Mouse (Mus musculus): ENCODE data around the gene Slu7. TPM values are rescaled to one million over a fixed set of nuclear protein-coding genes. Genes with fewer than 3 reads are reported as not detected.

Gene Slu7
- 5.0 and 6.2 TPM in 2 replicates for polyA plus RNA-seq (2012; rRNA removed)

GRCm38 (mm10) chr11:43433254-43434023 lies at the start of gene Slu7:
Slu7 (plus strand) TSS chr11:43433744.
- Histone ChIP-seq H3K27me3 (ENCODE audit: control insufficient read depth, insufficient read depth, low read length) (no peaks in the 10 kb centered on the region), H3K27ac (ENCODE audit: control insufficient read depth, insufficient read depth, low read depth, low read length) (peak within 1 kb of the TSS; percentile 87), H3K4me3 (ENCODE audit: control insufficient read depth, low read depth, low read length) (peak within 1 kb of the TSS; percentile 99), H3K36me3 (ENCODE audit: control insufficient read depth, insufficient read depth, low read length) (no peaks in the 10 kb centered on the region; the same call in none of the 2 replicates), H3K4me1 (ENCODE audit: control insufficient read depth, insufficient read depth, low read length) (peaks cover 2% of the 10 kb centered on the region; the same call in 1 of the 2 replicates)
- TF ChIP-seq CTCF (IDR thresholded peaks at IDR 0.05; ENCODE audit: control insufficient read depth, insufficient read depth, insufficient replicate concordance, low read depth, low read length) (no peak), POLR2A (IDR thresholded peaks at IDR 0.05; ENCODE audit: control insufficient read depth, low read depth, low read length) (0 out of 2 replicates have a peak, but pooled peaks have one; percentile 43)

DNA sequence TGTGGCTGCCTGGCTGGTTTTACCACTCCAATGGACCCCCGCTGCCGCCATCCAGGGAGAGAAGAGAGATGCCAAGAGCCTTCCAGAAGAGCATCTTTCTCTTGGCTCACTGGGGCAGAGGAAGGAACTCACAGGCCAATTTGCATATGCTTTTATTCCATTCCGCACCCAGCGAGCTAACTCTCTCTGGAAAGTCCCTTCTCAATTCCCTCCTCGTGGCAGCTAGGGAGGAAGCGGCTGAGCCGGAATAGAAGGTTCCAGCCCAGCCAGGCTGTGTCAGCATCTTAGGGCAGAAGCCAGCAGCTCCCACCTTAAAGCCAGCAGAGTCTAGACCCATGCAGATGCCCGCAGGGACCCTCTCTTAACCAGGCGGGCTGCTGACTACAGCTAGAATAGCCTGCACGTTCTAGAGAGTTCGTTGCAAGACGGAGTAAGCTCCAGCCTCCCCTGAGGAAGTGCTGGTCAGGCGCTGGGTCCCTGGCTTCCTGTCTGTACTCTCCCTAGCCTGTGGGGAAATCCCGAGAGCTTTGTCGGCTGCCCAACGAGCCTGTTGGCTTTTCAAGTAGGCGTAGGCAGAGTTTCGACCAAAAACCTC lies 48.4 kb upstream of the Slu7 start:
- Histone ChIP-seq H3K4me1 (ENCODE audit: control insufficient read depth, insufficient read depth, low read length) (peaks cover 10% of the 10 kb centered on the region), H3K27ac (ENCODE audit: control insufficient read depth, insufficient read depth, low read depth, low read length) (peak overlapping the region; percentile 2; the same call in 1 of the 2 replicates), H3K4me3 (ENCODE audit: control insufficient read depth, low read depth, low read length) (peak overlapping the region; percentile 83), H3K27me3 (ENCODE audit: control insufficient read depth, insufficient read depth, low read length) (no peaks in the 10 kb centered on the region), H3K36me3 (ENCODE audit: control insufficient read depth, insufficient read depth, low read length) (no peaks in the 10 kb centered on the region)
- TF ChIP-seq POLR2A (IDR thresholded peaks at IDR 0.05; ENCODE audit: control insufficient read depth, low read depth, low read length) (no peak), CTCF (IDR thresholded peaks at IDR 0.05; ENCODE audit: control insufficient read depth, insufficient read depth, insufficient replicate concordance, low read depth, low read length) (no peak)

GRCm38 (mm10) chr11:43385716-43386115 lies 47.8 kb upstream of the Slu7 start:
- H3K27ac ChIP-seq (ENCODE audit: control insufficient read depth, insufficient read depth, low read depth, low read length), result no peak overlapping the region; the same call in 1 of the 2 replicates
- H3K36me3 ChIP-seq (ENCODE audit: control insufficient read depth, insufficient read depth, low read length), result no peaks in the 10 kb centered on the region
- peaks cover 10% of the 10 kb centered on the region for H3K4me1 ChIP-seq (ENCODE audit: control insufficient read depth, insufficient read depth, low read length)
- no peaks in the 10 kb centered on the region for H3K27me3 ChIP-seq (ENCODE audit: control insufficient read depth, insufficient read depth, low read length)
- TF ChIP-seq POLR2A (IDR thresholded peaks at IDR 0.05; ENCODE audit: control insufficient read depth, low read depth, low read length) (no peak), CTCF (IDR thresholded peaks at IDR 0.05; ENCODE audit: control insufficient read depth, insufficient read depth, insufficient replicate concordance, low read depth, low read length) (no peak)
- H3K4me3 ChIP-seq (ENCODE audit: control insufficient read depth, low read depth, low read length), result peak overlapping the region; percentile 83

DNA sequence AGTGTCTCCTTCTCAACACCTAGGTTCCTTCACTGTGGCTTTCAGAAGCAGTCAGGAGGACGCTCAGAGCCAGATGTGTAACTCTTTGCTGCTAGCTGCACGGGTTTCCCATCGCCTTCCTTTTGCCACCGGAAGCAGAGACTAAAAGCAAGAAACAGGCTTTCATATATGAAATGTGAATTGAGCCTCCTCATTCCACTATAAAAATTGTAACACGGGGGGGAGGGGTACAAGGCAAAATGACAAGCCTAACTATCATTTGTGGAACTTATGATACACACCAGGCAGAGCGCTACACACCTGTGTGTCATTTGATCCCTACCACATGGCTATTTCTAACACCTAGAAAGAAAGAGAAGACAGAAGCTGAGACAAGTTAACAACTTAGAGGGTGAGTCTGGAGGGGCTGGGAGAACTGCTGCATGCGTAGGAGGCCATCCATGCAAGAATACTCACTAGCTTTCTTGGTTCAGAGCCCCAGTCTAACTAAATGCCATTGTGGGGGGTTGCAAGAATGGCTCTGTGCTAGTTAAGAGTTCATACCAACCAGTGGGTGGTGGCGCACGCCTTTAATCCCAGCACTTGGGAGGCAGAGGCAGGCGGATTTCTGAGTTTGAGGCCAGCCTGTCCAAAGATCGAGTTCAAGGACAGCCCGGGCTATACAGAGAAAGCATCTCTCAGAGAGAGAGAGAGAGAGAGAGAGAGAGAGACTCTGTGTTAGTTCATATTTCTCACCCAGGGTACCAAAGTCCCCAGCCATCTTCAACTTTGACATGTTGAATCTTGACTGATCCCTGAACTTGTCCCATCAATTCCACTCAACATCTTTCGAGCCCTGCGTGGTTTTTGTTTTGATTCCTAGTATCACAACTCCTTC lies 46.3 kb upstream of the Slu7 start:
- no peaks in the 10 kb centered on the region for H3K27me3 ChIP-seq (ENCODE audit: control insufficient read depth, insufficient read depth, low read length)
- H3K4me3 ChIP-seq (ENCODE audit: control insufficient read depth, low read depth, low read length), result no peak overlapping the region
- H3K36me3 ChIP-seq (ENCODE audit: control insufficient read depth, insufficient read depth, low read length), result no peaks in the 10 kb centered on the region
- TF ChIP-seq POLR2A (IDR thresholded peaks at IDR 0.05; ENCODE audit: control insufficient read depth, low read depth, low read length) (no peak), CTCF (IDR thresholded peaks at IDR 0.05; ENCODE audit: control insufficient read depth, insufficient read depth, insufficient replicate concordance, low read depth, low read length) (no peak)
- H3K27ac ChIP-seq (ENCODE audit: control insufficient read depth, insufficient read depth, low read depth, low read length), result no peak overlapping the region
- peaks cover 10% of the 10 kb centered on the region for H3K4me1 ChIP-seq (ENCODE audit: control insufficient read depth, insufficient read depth, low read length)

DNA sequence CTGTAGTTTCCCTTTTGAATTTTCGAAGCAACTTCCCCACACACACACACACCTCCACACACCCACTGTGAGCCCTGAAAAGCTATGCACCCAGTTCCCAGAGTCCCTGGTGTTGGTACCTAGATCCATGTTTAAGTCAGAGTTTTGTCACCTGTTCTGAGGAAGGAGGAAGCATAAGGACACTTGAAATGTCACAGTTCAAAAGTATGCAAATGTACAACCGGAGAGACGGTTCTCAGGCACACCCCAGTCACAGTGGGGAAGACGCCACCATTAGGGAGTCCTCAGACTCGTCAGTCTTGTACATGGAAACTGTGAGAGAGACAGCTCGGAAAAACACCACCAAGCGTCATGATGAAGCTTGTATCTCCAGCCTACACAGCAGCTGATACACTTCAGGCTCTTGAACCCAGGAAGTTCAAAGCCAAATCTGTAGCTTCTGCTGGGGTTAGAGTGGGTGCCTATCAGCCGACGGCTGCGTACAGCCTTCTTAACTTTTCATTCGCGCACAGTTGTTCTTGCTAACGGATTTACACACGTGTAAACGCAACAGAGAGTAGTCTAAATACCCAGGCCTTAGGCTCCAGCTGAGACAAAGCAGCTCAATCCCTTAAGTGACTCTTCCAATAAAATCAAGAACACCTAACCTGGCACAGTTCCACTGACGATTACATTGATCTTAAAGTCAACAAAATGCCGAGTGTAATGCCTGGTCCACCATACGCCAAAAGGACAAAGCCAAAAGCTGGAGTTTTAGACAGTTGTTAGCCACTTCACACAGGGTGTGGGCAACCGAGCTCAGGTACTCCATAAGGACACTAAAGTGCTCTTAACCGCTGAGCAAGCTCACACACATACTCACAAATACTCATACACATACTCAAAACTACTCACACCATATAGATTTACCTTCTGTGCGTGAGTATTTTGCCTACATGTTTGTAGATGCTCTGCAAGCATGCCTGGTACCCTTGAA lies 45.1 kb upstream of the Slu7 start:
- Histone ChIP-seq H3K4me3 (ENCODE audit: control insufficient read depth, low read depth, low read length) (no peak overlapping the region), H3K4me1 (ENCODE audit: control insufficient read depth, insufficient read depth, low read length) (peaks cover 10% of the 10 kb centered on the region), H3K27me3 (ENCODE audit: control insufficient read depth, insufficient read depth, low read length) (no peaks in the 10 kb centered on the region), H3K27ac (ENCODE audit: control insufficient read depth, insufficient read depth, low read depth, low read length) (no peak overlapping the region), H3K36me3 (ENCODE audit: control insufficient read depth, insufficient read depth, low read length) (no peaks in the 10 kb centered on the region)
- TF ChIP-seq CTCF (IDR thresholded peaks at IDR 0.05; ENCODE audit: control insufficient read depth, insufficient read depth, insufficient replicate concordance, low read depth, low read length), result no peak
- TF ChIP-seq POLR2A (IDR thresholded peaks at IDR 0.05; ENCODE audit: control insufficient read depth, low read depth, low read length), result no peak

GRCm38 (mm10) chr11:43389118-43389517 lies 44.4 kb upstream of the Slu7 start:
- peaks cover 10% of the 10 kb centered on the region for H3K4me1 ChIP-seq (ENCODE audit: control insufficient read depth, insufficient read depth, low read length)
- H3K36me3 ChIP-seq (ENCODE audit: control insufficient read depth, insufficient read depth, low read length), result no peaks in the 10 kb centered on the region
- no peak overlapping the region for H3K4me3 ChIP-seq (ENCODE audit: control insufficient read depth, low read depth, low read length)
- no peak overlapping the region for H3K27ac ChIP-seq (ENCODE audit: control insufficient read depth, insufficient read depth, low read depth, low read length)
- no peak for TF ChIP-seq POLR2A (IDR thresholded peaks at IDR 0.05; ENCODE audit: control insufficient read depth, low read depth, low read length)
- TF ChIP-seq CTCF (IDR thresholded peaks at IDR 0.05; ENCODE audit: control insufficient read depth, insufficient read depth, insufficient replicate concordance, low read depth, low read length), result no peak
- no peaks in the 10 kb centered on the region for H3K27me3 ChIP-seq (ENCODE audit: control insufficient read depth, insufficient read depth, low read length)
